Mouse (Mus musculus) Muller cell, postnatal 12 days (primary cell): ENCODE results near the gene Zfp157.
"Not testable (repeated sequence)": the region's sequence is repeated elsewhere in the genome, so short reads cannot be mapped to it uniquely, and the experiment has no call there.

Experiments used
- DNase-seq: peaks from one replicate; pipeline ENCODE4 v3.0.0-alpha.2; 2015; ENCODE audit errors: inconsistent ontology term

The Zfp157 gene

GRCm38 (mm10) chr5:138441286-138442194 is at the start of gene Zfp157:
Gene Zfp157, plus strand, starts transcription at chr5:138441468.
- DNase-seq = peak; percentile 96

GRCm38 (mm10) chr5:138397795-138398337 is 43.4 kb upstream of the Zfp157 start:
- no peak for DNase-seq

- not testable (repeated sequence) for DNase-seq
Observed at GRCm38 (mm10) chr5:138400431-138400830, 40.8 kb upstream of the Zfp157 start.

GRCm38 (mm10) chr5:138458371-138458770 is 17.1 kb downstream of the Zfp157 start:
- DNase-seq = no peak

- no peak for DNase-seq
Observed at GRCm38 (mm10) chr5:138459107-138459506, 17.8 kb downstream of the Zfp157 start.

GRCm38 (mm10) chr5:138473601-138474000 is 32.3 kb downstream of the Zfp157 start:
- DNase-seq = peak; percentile 30

- not testable (repeated sequence) for DNase-seq
Observed at GRCm38 (mm10) chr5:138504548-138504947, 63.3 kb downstream of the Zfp157 start.
